Mouse (Mus musculus) left cerebral cortex, adult 6 months (tissue): Measurements from ENCODE around the gene Rcor1. TPM values are rescaled to one million over a fixed set of nuclear protein-coding genes. Genes with fewer than 3 reads are reported as not detected.

Experiments used
- long read RNA-seq, 2 experiments: library from polyadenylated mRNA; unstranded; transcript quantifications; one replicate each; pipeline ENCODE4 v2.0.0; 2019 to 2020
- polyA plus RNA-seq: library from polyadenylated mRNA; unstranded; fragments of <200 nt; fragmentation: Nextera tagmentation; gene quantifications from 2 replicates; pipeline ENCODE4 v1.2.3, GENCODE M21; 2021

Gene Rcor1
- polyA plus RNA-seq = 1.6 and 2.6 TPM in 2 replicates
- long read RNA-seq, experiment 1, partial matches to known transcripts = 8 of 8 reads
- long read RNA-seq, experiment 1, other reads (novel, unspliced or antisense) = 0 of 8 reads
- long read RNA-seq, experiment 2, partial matches to known transcripts = 5 of 9 reads
- long read RNA-seq, experiment 2, other reads (novel, unspliced or antisense) = 4 of 9 reads

DNA sequence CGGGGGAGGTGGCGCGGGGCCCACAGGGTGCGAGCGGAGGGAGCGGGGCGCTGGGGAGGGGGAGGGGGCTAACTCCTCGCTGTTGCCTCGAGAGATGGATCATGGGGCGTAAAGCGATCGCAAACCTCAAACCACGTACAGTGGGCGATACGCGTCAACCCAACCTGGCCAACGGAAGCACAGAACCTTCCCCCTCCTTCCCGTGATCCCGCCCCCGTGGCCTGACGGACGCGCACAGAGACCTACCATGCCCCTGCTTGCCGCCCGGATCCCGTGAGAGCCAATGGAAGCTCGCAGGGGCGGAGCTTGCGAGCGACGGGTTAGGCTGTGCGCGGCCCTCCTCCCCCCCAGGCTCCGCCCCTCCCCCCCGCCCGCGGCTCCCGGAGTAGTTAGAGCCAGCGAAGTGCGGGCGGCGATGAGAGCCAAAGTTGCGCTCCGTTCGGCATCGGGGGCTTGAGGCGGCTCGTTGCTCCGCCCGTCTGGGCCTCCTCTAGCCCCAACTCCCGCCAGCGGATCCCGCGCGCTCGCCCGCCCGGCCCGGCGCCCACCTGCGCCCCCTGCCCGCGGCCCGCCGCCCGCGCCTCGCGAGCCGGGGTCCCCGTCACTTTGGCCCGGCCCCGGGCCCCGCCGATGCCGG lies at the start of gene Rcor1:
Gene Rcor1, plus strand, starts transcription at position 376 of the 637 bp plus-strand sequence.

Other genes with a start within 250 kb of the Rcor1 start
- 5.7 and 6.1 TPM in 2 replicates for gene Mok, start 198.4 kb upstream of the Rcor1 start, polyA plus RNA-seq
- gene Zfp839, start 189.1 kb upstream of the Rcor1 start, polyA plus RNA-seq = 1.4 and 3.9 TPM in 2 replicates
- gene Cinp, start 150.2 kb upstream of the Rcor1 start, polyA plus RNA-seq = 84.5 and 119 TPM in 2 replicates
- gene Tecpr2, start 150.1 kb upstream of the Rcor1 start, polyA plus RNA-seq = 7.2 and 8.1 TPM in 2 replicates
- 30.2 and 38.4 TPM in 2 replicates for gene Ankrd9, start 60.3 kb upstream of the Rcor1 start, polyA plus RNA-seq
- 3.1 and 14.6 TPM in 2 replicates for gene Traf3, start 127.0 kb downstream of the Rcor1 start, polyA plus RNA-seq
- gene 4930595D18Rik, start 145.1 kb downstream of the Rcor1 start, polyA plus RNA-seq = not detected in 2 replicates
- gene Amn, start 231.7 kb downstream of the Rcor1 start, polyA plus RNA-seq = 22.5 and 29.8 TPM in 2 replicates